Mouse (Mus musculus) myocyte (in vitro differentiated cells): Measurements from ENCODE around the gene Cyb5r1.
"Not testable (repeated sequence)": the region's sequence is repeated elsewhere in the genome, so short reads cannot be mapped to it uniquely, and the experiment has no call there.

ENCODE experiments used
- CEBPB ChIP-seq: IDR thresholded peaks from 2 replicates; pipeline ENCODE4 v1.6.1; 2011; ENCODE audit warnings: mild to moderate bottlenecking, moderate library complexity; ENCODE audit not compliant: poor library complexity, insufficient read depth, severe bottlenecking
- MAX ChIP-seq: IDR thresholded peaks from one replicate; pipeline ENCODE4 v1.6.1; 2011; ENCODE audit warnings: low read depth, mild to moderate bottlenecking, control low read depth
- MYOD1 ChIP-seq, 3 experiments: IDR thresholded peaks; one replicate each; pipeline ENCODE4 v1.6.1; 2011; ENCODE audit warnings: control low read depth in 2 of 3, low read depth in 2 of 3, mild to moderate bottlenecking in 2 of 3, moderate library complexity in 1 of 3; ENCODE audit not compliant: insufficient read length in 2 of 3, control insufficient read depth in 1 of 3
- MYOG ChIP-seq, 3 experiments: IDR thresholded peaks; one replicate each; pipeline ENCODE4 v1.6.1; 2011; ENCODE audit warnings: control low read depth in 2 of 3, low read depth in 2 of 3, mild to moderate bottlenecking in 2 of 3; ENCODE audit not compliant: insufficient read length in 2 of 3, control insufficient read depth in 1 of 3, insufficient read depth in 1 of 3
- POLR2A ChIP-seq: IDR thresholded peaks from one replicate; pipeline ENCODE4 v1.6.1; 2011; ENCODE audit warnings: low read depth, mild to moderate bottlenecking, control low read depth, moderate library complexity; ENCODE audit not compliant: insufficient read length
- POLR2AphosphoS2 ChIP-seq: IDR thresholded peaks from one replicate; pipeline ENCODE4 v1.6.1; 2011; ENCODE audit warnings: low read depth, control low read depth; ENCODE audit not compliant: insufficient read length
- REST ChIP-seq: IDR thresholded peaks from one replicate; pipeline ENCODE4 v1.6.1; 2011; ENCODE audit warnings: mild to moderate bottlenecking, control low read depth, moderate library complexity; ENCODE audit not compliant: insufficient read depth, insufficient read length
- SRF ChIP-seq: IDR thresholded peaks from one replicate; pipeline ENCODE4 v1.6.1; 2011; ENCODE audit warnings: low read depth; ENCODE audit not compliant: control insufficient read depth, insufficient read length
- TCF12 ChIP-seq: IDR thresholded peaks from one replicate; pipeline ENCODE4 v1.6.1; 2011; ENCODE audit warnings: mild to moderate bottlenecking, control low read depth; ENCODE audit not compliant: poor library complexity, insufficient read depth, severe bottlenecking
- TCF3 ChIP-seq: IDR thresholded peaks from one replicate; pipeline ENCODE4 v1.6.1; 2011; ENCODE audit warnings: low read depth, control low read depth; ENCODE audit not compliant: insufficient read length
- USF1 ChIP-seq: IDR thresholded peaks from one replicate; pipeline ENCODE4 v1.6.1; 2011; ENCODE audit warnings: low read depth, mild to moderate bottlenecking, control low read depth, moderate library complexity

DNA sequence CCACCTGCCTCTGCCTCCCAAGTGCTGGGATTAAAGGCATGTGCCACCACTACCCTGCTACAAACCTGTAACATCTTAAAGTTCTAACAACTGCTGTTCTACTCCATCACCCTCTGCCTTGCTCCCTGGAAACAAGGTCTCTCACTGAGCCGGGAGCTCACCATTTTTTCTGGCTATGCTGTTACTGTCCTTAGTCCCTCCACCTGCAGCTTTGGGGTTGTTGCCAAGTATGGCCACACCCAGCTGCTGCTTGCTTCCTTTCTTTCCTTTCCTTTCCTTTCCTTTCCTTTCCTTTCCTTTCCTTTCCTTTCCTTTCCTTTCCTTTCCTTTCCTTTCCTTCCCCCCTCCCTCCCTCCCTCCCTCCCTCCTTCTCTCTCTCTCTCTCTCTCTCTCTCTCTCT is 37.9 kb downstream of the Cyb5r1 start:
- TF ChIP-seq POLR2A; SRF; POLR2AphosphoS2; REST; TCF12; CEBPB; MAX; MYOD1 (IDR thresholded peaks at IDR 0.05; ENCODE audit: control insufficient read depth in 1 of 3, insufficient read length in 2 of 3, low read depth in 2 of 3); USF1; TCF3; MYOG (IDR thresholded peaks at IDR 0.05; ENCODE audit: control insufficient read depth in 1 of 3, insufficient read depth in 1 of 3, insufficient read length in 2 of 3, low read depth in 2 of 3): not testable (repeated sequence)
